2 mouse cellular contexts compared by ENCODE assay signal in genomic region chr17:56008356-56009087, GRCm38 (mm10).
TF ChIP-seq lines count a peak whose summit lies in the region.

No protein-coding gene starts in this region.

TF ChIP-seq in C2C12, 6 proteins besides CTCF, POLR2A, EP300 and RAD21:
- TF ChIP-seq MYOD1 (IDR thresholded peaks at IDR 0.05; ENCODE audit: control insufficient read depth, insufficient read length, low read depth) (no peak), MYOG (IDR thresholded peaks at IDR 0.05; ENCODE audit: control insufficient read depth, extremely low read depth, insufficient read length) (no peak), MAX (IDR thresholded peaks at IDR 0.05) (no peak)

TF ChIP-seq in myocyte, 11 proteins besides CTCF, POLR2A, EP300 and RAD21:
- TF ChIP-seq E2F4 (IDR thresholded peaks at IDR 0.05; ENCODE audit: insufficient read depth) = peak; percentile 67
- peak; percentile 8 for TF ChIP-seq SRF (IDR thresholded peaks at IDR 0.05; ENCODE audit: control insufficient read depth, insufficient read length, low read depth)
- peak; percentile 4 for TF ChIP-seq USF1 (IDR thresholded peaks at IDR 0.05; ENCODE audit: low read depth)
- TF ChIP-seq POLR2AphosphoS2 (IDR thresholded peaks at IDR 0.05; ENCODE audit: insufficient read length, low read depth) = peak; percentile 54
- no peak for TF ChIP-seq REST (IDR thresholded peaks at IDR 0.05; ENCODE audit: insufficient read depth, insufficient read length)
- no peak for TF ChIP-seq MAX (IDR thresholded peaks at IDR 0.05; ENCODE audit: low read depth)
